Mouse (Mus musculus) B cell, adult 2 months (primary cell): Measurements from ENCODE around the gene Shank1.
"Not testable (repeated sequence)": the region's sequence is repeated elsewhere in the genome, so short reads cannot be mapped to it uniquely, and the experiment has no call there.

Experiments
- DNase-seq, 2 experiments: peaks; one replicate each; pipeline ENCODE4 v3.0.0; 2022

Gene Shank1

DNA sequence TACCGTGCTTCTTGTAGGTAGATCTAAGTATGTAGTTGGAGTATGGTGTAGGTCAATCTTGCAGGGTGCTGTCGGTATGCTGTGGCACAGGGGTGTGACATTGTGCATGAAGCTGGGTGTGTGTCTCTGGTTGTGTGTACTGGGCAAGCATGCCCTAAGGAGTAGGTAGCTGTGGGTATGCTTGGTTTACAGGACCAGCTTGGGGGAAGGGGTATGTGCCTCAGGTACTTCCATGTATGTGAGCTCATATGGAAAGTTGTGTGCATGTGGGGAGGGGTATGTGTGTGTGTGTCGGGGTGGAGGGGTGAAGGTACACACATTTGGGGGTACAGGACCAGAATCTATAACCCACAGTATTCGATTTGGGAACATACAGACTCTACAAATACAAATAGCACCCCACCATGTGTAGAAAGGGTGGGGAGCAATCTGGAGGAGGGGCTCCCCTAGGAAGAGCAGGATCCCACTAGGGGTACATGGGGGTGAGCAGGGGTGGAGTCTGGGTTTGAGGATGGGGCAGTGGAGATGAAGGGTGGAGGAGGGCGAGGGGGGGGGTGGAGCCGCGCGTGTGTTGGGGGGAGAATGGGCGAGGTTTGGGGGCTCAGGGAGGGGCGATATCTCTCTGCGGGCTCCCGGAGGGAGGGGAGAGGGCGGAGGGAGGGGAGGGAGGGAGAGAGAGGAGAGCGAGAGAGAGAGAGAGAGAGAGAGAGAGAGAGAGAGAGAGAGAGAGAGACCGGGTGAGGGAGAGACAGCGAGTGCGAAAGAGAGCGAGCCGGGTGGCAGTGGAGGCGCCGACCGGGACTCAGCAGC, at the start of gene Shank1:
Gene Shank1 (plus strand): TSS at position 779 of the 810 bp plus-strand sequence.
- no peak for DNase-seq

- no peak for DNase-seq
Measured at GRCm38 (mm10) chr7:44260410-44260809, 49.6 kb upstream of the Shank1 start.

DNA sequence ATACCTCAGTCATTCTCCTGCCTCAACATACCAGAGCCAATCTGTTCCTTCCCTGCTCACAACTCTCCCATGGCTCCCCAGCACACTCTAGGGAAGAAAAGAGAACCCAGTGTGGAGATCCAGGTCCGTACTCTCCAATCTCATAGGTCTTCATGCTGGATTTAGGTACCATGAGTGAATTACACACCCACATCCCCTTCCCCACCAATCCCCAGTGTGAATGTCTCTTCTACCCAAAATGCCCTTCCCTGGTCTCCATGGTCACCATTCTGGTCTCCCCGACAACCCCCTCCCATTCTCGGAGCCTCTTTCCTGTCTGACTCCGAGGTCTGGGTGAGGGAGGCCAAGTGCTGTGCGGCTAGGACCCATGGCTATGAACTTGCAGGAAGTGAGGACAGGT, 48.9 kb upstream of the Shank1 start, which contains the start of gene Gm15517:
Gene Gm15517 (plus strand): TSS at position 301 of the 400 bp plus-strand sequence.
- no peak for DNase-seq

DNA sequence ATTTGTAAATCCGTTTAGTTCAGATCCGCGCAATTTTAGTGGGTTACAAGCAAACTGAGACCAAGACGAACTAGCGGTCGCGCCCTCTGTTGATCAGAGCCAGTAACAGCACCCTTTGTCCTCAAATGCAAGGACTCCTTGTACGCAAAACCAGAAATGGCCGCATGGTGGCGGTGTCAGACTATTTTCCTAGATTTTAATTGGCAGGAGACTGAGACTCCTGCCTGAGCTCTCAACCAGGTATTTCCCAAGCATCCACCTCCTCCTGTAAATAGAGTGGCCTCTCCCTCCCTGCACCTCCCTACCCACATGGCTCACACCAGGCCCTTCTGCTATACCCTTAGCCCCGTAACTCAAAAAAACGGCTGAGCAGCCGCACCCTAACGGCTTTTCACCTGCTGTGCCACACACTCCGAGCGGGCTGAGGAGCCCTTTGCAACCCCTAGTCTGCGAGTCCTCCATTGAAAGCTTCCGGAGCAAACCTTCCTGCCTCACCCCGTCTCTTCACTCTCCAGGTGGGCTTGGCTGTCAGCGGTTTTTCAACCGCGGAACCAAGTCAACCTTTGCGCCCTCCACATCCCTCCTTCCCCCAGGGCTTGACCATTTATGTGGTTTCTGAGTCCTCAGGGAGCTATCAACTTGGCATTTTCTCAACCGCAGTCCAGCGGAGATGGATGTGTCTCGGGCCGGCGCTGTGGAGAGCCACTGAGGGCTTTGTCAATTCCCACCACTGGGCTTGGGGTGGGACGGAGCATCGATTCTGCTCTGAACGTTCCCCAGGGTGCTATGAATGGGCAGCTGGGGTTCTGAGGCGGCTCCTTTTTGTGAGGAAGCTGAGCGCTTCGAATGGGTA, 47.0 kb upstream of the Shank1 start:
- peak; percentile 94 to 95 for DNase-seq

DNA sequence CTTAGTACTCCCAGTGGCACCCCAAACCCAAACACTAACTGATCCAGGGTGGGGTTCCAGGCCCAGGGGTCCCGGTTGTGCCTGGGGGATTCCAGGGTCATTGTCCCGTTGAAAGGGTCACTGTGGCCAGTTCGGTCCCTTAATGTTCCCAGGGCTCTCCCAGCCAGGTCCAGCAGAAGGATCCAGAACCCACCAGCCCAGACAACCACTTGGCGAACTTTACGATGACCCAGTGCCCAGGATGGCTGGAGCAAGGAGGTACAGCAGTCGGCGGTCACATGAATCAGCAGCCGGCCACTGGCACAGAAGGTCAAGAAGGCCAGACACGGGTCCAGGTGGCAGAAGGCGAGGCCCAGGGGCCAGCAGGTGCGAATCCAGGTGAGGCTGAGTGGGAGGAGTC, 41.9 kb upstream of the Shank1 start:
- no peak for DNase-seq

DNA sequence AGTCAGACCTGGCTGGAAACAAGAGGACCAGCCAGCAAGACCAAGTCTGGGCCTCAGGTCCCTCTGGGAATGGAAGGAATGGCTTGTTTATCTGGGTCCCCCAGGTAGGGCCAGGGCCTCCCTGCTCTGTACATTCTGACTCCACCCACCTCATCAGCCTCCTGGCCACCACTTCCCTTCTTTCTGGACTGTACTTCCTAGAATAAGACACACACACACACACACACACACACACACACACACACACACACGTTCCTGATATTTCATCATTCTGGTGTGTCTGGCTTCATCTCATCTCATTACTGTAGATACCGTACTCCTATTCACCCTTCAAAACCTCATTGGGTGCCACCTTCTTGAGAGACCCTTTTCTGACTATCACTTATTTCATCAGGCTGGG, 40.7 kb upstream of the Shank1 start:
- no peak for DNase-seq

DNA sequence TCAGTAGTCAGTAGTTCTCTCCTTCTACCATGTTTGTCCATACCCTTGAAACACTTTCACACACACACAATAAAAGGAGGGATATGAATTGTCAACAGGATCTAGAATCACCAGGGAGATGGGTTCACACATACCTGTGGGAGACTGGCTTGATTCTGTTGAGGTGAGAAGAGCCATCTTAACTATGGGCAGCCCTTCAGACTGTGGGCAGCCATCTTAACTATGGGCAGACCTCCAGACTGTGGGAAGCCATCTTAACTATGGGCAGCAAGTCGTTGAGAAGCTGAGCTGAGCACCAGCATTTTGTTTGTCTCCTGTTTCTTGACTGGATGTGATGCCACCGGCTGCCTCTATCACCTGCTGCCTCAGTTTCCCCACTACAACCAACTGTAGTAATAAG, 38.7 kb upstream of the Shank1 start:
- DNase-seq: peak in 1 of 2 experiments; percentile 18

DNA sequence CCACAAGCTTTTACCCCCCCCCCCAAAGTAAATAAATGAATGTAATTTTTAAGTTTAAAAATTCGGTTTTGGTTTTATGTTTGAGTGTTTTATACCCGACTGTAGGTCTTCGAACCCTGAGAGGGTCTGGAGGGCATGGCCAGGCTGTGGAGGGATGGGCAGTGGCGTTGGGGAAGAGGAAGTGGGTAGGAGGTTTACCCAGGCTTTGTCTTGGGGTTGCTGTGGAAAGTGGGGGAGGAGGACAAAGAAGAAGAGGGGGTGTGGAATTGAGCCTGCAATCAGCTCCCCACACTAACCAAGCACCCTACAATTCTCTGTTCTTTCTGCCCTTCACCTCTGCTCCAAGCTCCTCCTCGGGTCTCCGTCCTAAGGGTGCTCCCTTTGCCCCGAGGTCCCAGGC, 37.5 kb upstream of the Shank1 start:
- no peak for DNase-seq

DNA sequence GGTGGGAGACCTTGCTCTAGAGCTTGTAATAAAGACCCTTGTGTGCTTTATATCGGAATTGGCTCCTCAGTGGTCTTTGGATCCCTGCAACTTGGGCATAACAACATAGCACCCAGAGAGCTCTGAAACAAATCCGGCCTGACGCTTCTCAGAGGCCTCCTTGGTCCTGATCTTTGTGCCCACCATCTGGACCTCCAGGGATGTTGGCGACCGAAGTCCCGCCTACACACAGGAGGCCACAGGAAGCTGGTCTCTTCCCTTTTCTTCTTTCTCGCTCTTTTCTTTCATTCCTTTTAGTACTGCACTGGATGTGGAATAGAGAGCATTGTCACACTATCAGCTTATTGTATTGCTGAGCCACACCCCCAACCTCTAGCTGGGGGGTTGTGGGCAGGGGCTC, 36.6 kb upstream of the Shank1 start:
- no peak for DNase-seq

GRCm38 (mm10) chr7:44274096-44274495, 36.0 kb upstream of the Shank1 start:
- no peak for DNase-seq

GRCm38 (mm10) chr7:44275546-44275945, 34.5 kb upstream of the Shank1 start:
- DNase-seq: no peak

DNA sequence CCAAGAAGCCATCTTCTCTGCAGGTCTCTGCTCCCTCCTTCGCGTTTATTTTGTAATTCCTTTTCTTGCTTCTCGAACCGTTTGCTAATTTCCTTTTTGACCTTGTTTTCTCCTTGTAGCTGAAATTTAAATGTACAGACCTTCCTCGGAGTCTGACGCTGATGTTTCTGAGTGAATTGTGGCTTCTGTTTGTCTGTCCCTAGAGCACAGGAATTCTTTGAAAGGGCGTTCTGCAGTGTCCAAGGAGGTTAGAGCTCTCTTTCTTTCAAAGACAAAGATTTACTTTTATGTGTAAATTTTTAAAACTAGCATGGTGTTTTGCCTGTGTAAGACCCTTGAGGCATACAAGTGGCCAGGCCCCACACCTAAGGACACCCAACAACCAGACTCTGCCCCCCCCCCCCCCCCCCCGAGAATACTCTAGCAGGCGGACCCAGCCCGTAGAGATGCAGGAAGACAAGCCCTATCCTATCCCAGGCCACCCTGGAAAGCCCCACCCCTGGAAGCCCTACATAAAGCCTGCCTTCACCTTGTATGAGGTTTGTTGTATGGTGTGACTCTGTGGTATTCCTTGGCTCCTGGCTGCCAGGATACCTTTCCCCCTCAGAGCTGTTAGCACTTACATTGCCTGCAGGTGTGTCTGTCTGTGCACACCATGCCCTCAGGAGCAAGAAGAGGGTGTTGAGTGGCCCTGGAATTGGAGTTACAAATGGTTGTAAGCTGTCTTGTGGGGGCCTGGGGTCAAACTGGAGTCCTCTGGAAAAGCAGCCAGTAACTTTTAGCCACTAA, 33.4 kb upstream of the Shank1 start:
- no peak for DNase-seq

- DNase-seq: peak; percentile 82 to 84
Measured at GRCm38 (mm10) chr7:44277250-44277622, 32.8 kb upstream of the Shank1 start.

DNA sequence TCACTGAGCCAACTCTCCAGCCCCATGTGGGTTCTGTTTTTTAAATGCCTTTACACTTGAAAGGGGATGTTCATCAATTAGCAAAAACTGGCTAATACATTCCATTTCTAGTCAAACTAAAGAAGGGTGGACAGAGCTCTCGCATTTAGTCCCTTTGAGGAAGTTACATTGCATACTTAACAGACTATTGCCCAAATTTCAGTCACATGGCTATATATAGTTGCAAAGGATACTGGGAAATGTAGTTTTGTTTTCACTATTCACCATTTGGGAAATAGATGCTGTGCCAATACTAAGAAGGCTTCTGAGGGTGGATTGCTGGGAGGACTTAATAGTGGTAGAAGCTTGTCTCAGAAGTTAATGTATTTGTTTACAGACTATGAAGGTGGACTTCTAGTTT, 29.1 kb upstream of the Shank1 start:
- no peak for DNase-seq

DNA sequence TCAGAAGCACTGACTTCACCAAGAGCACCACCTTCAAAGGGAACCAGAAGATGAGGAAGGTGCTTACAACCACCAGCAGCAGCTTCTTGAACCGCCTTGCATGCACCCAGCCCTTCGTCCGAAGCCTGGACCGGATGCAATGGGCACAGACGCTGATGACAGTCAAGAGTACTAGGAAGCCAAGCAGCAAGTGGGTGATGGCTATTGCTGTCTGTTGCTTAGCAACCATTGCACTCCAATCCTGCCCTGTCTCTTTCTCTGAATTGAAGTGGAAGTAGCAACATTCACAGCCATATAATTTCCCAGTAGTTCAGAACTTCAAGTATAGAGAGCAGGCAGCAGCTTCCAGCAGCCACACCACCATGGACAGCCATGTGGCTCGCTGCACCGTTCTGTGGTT, 28.5 kb upstream of the Shank1 start:
- no peak for DNase-seq

- no peak for DNase-seq
Measured at GRCm38 (mm10) chr7:44287760-44288159, 22.3 kb upstream of the Shank1 start.

DNA sequence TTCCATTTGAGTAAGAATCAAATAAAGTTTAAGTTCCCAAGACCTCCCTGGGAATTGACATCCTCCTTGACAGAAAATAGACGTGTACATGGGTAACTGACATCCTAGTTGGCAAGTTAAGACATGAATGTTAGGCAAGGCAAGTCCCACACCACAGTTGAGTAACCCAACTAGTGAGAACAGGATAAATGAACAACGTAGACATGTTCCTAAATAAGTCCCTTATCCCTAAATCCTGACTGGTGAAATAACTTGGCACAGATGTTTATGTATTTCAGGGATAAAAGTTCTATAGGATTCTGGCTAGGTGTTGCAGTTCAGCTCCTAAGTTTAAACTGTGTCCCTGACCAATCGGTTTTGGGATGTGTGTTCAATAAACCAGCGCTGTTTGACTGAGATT, 19.1 kb upstream of the Shank1 start:
- DNase-seq: no peak

- no peak for DNase-seq
Measured at GRCm38 (mm10) chr7:44291418-44291817, 18.6 kb upstream of the Shank1 start.

DNA sequence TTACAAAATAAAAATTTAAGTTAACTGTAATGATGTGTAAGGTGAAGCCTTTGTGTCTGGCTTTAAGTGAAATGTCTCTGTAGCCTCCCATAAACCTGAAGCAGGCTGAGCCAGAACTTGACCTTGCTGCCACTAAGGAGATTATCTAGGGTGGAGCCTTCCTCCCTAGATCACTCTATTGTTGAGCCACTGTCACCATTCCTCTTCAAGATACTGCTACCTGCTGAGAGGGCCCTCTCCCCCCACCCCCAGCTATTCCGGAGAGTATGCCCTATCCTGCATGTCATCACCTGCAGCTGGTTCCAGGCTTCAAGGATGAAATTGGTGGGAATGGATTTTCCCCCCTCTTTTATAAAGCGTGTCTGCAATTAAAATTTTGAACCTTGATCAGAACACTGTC, 12.6 kb upstream of the Shank1 start:
- not testable (repeated sequence) for DNase-seq

DNA sequence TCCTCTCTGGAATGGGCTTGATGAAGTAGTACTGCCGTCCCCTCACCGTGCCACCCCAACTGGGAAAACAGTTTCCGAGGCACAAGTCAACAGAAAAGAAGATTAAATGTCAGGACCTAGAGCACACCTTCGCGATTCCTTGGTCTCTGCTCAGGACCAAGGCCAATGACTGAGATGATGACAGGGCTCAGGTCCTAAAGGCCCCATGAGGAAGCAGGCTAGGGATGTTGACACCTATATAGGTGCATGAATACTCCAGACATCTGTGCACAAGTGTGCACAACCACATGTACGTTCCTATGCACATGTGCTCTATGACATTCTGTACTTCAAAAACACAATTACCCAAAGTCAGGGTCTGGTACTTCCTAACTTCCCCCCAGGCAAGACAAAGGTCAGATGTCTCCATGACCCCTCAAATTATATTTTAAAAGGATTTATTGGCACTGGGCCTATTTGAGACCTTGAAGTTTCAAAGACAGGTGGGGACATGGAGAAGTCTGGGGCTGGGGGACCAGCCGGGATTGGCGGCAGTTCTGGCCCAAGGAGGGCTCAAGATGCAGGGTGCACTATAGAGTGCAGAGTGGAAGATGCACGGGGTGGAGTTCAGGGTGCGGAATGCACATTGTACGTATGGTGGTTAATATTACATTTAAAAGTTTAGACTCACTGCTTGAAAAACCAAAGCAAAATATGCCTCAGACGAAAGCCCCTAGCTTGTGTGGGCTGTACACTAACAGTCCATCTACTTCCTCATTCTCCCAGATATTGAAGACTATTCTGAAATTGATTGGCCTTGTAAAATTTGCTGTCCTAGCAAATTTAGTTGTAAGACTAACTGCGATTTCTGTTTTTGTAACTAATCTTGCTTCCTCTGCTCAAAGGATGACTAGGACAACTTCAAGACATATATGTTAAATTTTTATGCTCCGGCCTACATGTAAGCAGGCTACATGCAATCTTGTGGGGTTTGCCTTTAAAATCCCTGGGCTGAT, 6.4 kb upstream of the Shank1 start:
- DNase-seq: no peak

DNA sequence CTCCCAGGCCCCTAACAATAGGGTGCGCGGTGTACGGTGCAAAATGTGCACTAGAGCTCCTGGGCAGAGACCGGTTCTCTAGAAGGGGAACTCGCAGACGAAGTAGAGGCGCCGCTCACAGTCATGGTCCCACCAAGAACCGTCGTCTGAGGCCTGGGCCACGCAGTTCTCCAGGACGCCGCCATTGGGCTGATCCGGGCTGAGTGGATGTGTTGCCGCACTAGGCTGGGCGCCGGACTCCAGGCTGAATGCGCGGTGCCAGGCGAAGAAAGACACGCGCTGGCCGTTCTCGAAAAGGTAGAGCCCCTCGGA, 5.6 kb upstream of the Shank1 start:
- no peak for DNase-seq
